Mouse (Mus musculus) monocyte, adult 5-6 weeks (primary cell): ENCODE results near the gene Gm3685. TPM values are rescaled to one million over a fixed set of nuclear protein-coding genes. Genes with fewer than 3 reads are reported as not detected.
"Not testable (repeated sequence)": the region's sequence is repeated elsewhere in the genome, so short reads cannot be mapped to it uniquely, and the experiment has no call there.

Source experiments
- ATAC-seq: fragments of 153-309, 156-312 bp; replicated peaks from 2 replicates; pipeline ENCODE4 v1.8.0; 2017; ENCODE audit warnings: mild to moderate bottlenecking; ENCODE audit not compliant: low TSS enrichment, insufficient number of reproducible peaks, severe bottlenecking, poor library complexity, low FRiP score
- total RNA-seq: library from RNA; stranded (forward); fragments of 200-1000, 200-491, 200-594 nt; gene quantifications from 3 replicates; pipeline ENCODE4 v1.2.3, GENCODE M21; 2017

Gm3685 gene
- not detected in 3 replicates for total RNA-seq

- not testable (repeated sequence) for ATAC-seq
Measured at GRCm38 (mm10) chr14:7044870-7045269, at the start of gene Gm3685. Gene Gm3685 (minus strand): TSS chr14:7044970.

GRCm38 (mm10) chr14:7026781-7027749 lies 17.7 kb downstream of the Gm3685 start, which contains the start of gene Gm10406:
Gene Gm10406 (minus strand): TSS chr14:7027449.
- ATAC-seq, result not testable (repeated sequence)

DNA sequence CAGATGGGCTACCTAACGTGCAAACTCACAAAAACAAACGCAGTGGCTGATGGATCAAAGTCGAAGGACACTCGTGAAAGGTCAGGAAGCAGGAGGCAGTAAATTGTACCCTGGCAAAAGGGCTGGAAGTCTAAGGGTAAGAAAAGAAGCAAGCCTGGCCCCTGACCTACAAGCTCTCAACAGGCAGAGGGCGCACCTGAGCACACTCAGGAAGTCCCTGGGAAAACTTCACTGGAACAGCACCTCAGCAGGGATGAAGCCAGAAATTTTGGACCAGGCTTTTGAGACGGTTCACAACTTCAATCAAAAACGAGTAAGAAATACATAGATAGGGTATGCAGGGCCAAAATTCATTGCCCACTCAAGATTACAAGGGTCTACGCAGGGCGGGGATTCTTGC lies 18.5 kb downstream of the Gm3685 start:
- ATAC-seq, result not testable (repeated sequence)

Other genes with a start within 250 kb of the Gm3685 start
- not detected in 3 replicates for gene Gm3642, start 204.7 kb downstream of the Gm3685 start, total RNA-seq
- gene Gm3667, start 155.0 kb downstream of the Gm3685 start, total RNA-seq, result not detected in 3 replicates
- gene Gm6356, start 71.2 kb downstream of the Gm3685 start, total RNA-seq, result not detected in 3 replicates
- not detected in 3 replicates for gene Gm10406, start 17.5 kb downstream of the Gm3685 start, total RNA-seq
- 0.96 TPM in 1 of 3 replicates, not detected in the others for gene Gm3696, start 55.7 kb upstream of the Gm3685 start, total RNA-seq
- not detected in 3 replicates for gene Gm6676, start 80.4 kb upstream of the Gm3685 start, total RNA-seq
- not detected in 3 replicates for gene Gm3512, start 129.6 kb upstream of the Gm3685 start, total RNA-seq
- gene Gm16434, start 149.6 kb upstream of the Gm3685 start, total RNA-seq, result not detected in 3 replicates
- not detected in 3 replicates for gene Gm3727, start 219.7 kb upstream of the Gm3685 start, total RNA-seq